Mouse (Mus musculus): Measurements from ENCODE around the gene Eif4e2. TPM values are rescaled to one million over a fixed set of nuclear protein-coding genes. Genes with fewer than 3 reads are reported as not detected.

Gene Eif4e2
- 11.3 and 16.5 TPM in 2 replicates for polyA plus RNA-seq (2012; rRNA removed)

GRCm38 (mm10) chr1:87213735-87214704 lies at the start of gene Eif4e2:
TSS of gene Eif4e2 (plus strand) at chr1:87213914.
- Histone ChIP-seq H3K36me3 (ENCODE audit: control insufficient read depth, insufficient read depth, low read length) (no peaks in the 10 kb centered on the region), H3K27me3 (ENCODE audit: control insufficient read depth, insufficient read depth, low read length) (no peaks in the 10 kb centered on the region), H3K27ac (ENCODE audit: insufficient read depth, low read depth, low read length) (peak within 1 kb of the TSS; percentile 89), H3K4me1 (ENCODE audit: control insufficient read depth, insufficient read depth, insufficient read length, low read length) (peaks cover 12% of the 10 kb centered on the region; the same call in 1 of the 2 replicates), H3K4me3 (ENCODE audit: low read depth, low read length) (peak within 1 kb of the TSS; percentile 77)
- TF ChIP-seq POLR2A (IDR thresholded peaks at IDR 0.05; ENCODE audit: low read depth, low read length) = peak; percentile 93
- TF ChIP-seq CTCF (IDR thresholded peaks at IDR 0.05; ENCODE audit: extremely low read depth, insufficient read length, insufficient replicate concordance, low read depth, low read length) = no peak
- WGBS = 1% methylated on average over 98 of the region's 99 CpGs

- WGBS = 48% methylated on average over 11 of the region's 11 CpGs
- H3K27me3 ChIP-seq (ENCODE audit: control insufficient read depth, insufficient read depth, low read length) = peaks cover 4% of the 10 kb centered on the region; the same call in 1 of the 2 replicates
- no peaks in the 10 kb centered on the region for H3K36me3 ChIP-seq (ENCODE audit: control insufficient read depth, insufficient read depth, low read length)
- no peaks in the 10 kb centered on the region for H3K4me1 ChIP-seq (ENCODE audit: control insufficient read depth, insufficient read depth, insufficient read length, low read length)
- no peak overlapping the region for H3K4me3 ChIP-seq (ENCODE audit: low read depth, low read length)
- TF ChIP-seq CTCF (IDR thresholded peaks at IDR 0.05; ENCODE audit: extremely low read depth, insufficient read length, insufficient replicate concordance, low read depth, low read length) (no peak), POLR2A (IDR thresholded peaks at IDR 0.05; ENCODE audit: low read depth, low read length) (no peak)
- no peak overlapping the region for H3K27ac ChIP-seq (ENCODE audit: insufficient read depth, low read depth, low read length)
These were observed 49.4 kb upstream of the Eif4e2 start for GRCm38 (mm10) chr1:87164164-87164795.

GRCm38 (mm10) chr1:87164796-87165184 lies 48.9 kb upstream of the Eif4e2 start:
- Histone ChIP-seq H3K4me1 (ENCODE audit: control insufficient read depth, insufficient read depth, insufficient read length, low read length) (no peaks in the 10 kb centered on the region), H3K36me3 (ENCODE audit: control insufficient read depth, insufficient read depth, low read length) (no peaks in the 10 kb centered on the region), H3K4me3 (ENCODE audit: low read depth, low read length) (no peak overlapping the region), H3K27me3 (ENCODE audit: control insufficient read depth, insufficient read depth, low read length) (peaks cover 9% of the 10 kb centered on the region), H3K27ac (ENCODE audit: insufficient read depth, low read depth, low read length) (no peak overlapping the region)
- TF ChIP-seq CTCF (IDR thresholded peaks at IDR 0.05; ENCODE audit: extremely low read depth, insufficient read length, insufficient replicate concordance, low read depth, low read length) = no peak
- no peak for TF ChIP-seq POLR2A (IDR thresholded peaks at IDR 0.05; ENCODE audit: low read depth, low read length)
- 57% methylated on average over 9 of the region's 9 CpGs for WGBS

DNA sequence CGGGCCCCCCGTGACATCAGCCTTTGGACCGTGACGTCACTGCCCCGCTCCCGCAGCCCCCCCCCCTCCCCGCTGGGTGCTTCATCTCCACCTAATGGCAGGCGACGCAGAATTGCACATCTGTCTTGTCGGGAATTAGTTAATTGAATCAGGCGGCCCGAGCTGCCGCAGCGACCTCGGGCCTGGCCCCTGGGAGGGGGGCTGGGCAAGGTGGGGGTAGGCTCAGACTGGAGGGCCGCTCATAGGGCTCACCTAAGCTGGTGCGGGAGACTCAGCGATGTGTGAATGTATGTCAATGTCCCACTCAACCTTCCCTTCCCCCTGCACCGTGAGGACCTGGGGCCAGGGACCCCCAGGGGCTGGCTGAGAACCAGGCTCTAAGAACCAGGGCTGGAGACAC lies 43.3 kb upstream of the Eif4e2 start:
- TF ChIP-seq CTCF (IDR thresholded peaks at IDR 0.05; ENCODE audit: extremely low read depth, insufficient read length, insufficient replicate concordance, low read depth, low read length) (no peak), POLR2A (IDR thresholded peaks at IDR 0.05; ENCODE audit: low read depth, low read length) (no peak)
- Histone ChIP-seq H3K27me3 (ENCODE audit: control insufficient read depth, insufficient read depth, low read length) (peaks cover 13% of the 10 kb centered on the region), H3K27ac (ENCODE audit: insufficient read depth, low read depth, low read length) (no peak overlapping the region), H3K4me3 (ENCODE audit: low read depth, low read length) (no peak overlapping the region), H3K4me1 (ENCODE audit: control insufficient read depth, insufficient read depth, insufficient read length, low read length) (no peaks in the 10 kb centered on the region), H3K36me3 (ENCODE audit: control insufficient read depth, insufficient read depth, low read length) (no peaks in the 10 kb centered on the region)
- 14% methylated on average over 19 of the region's 19 CpGs for WGBS

DNA sequence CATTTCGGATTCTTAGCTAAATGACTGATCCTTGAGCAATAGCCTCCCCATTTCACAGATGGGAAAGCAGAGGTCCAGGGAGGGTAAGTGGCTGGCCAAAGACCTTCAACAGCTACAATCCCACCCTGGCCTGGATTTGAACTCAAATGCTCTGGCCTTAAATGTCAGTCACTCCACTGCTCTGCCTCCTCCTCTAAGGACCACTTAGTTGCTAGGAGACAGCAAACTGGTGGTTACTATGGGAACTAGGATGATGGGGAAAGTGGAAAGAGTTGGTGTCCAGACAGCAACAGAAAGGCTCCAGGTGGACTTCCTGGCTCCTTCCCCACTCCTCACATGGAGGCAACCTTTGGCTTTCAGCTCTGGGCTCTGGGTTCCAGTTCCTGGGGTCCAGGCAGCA lies 42.4 kb upstream of the Eif4e2 start:
- Histone ChIP-seq H3K27me3 (ENCODE audit: control insufficient read depth, insufficient read depth, low read length) (peaks cover 13% of the 10 kb centered on the region), H3K4me1 (ENCODE audit: control insufficient read depth, insufficient read depth, insufficient read length, low read length) (no peaks in the 10 kb centered on the region), H3K27ac (ENCODE audit: insufficient read depth, low read depth, low read length) (no peak overlapping the region), H3K36me3 (ENCODE audit: control insufficient read depth, insufficient read depth, low read length) (no peaks in the 10 kb centered on the region), H3K4me3 (ENCODE audit: low read depth, low read length) (no peak overlapping the region)
- TF ChIP-seq CTCF (IDR thresholded peaks at IDR 0.05; ENCODE audit: extremely low read depth, insufficient read length, insufficient replicate concordance, low read depth, low read length) (no peak), POLR2A (IDR thresholded peaks at IDR 0.05; ENCODE audit: low read depth, low read length) (no peak)
- WGBS = 78% methylated on average over 1 of the region's 1 CpGs

DNA sequence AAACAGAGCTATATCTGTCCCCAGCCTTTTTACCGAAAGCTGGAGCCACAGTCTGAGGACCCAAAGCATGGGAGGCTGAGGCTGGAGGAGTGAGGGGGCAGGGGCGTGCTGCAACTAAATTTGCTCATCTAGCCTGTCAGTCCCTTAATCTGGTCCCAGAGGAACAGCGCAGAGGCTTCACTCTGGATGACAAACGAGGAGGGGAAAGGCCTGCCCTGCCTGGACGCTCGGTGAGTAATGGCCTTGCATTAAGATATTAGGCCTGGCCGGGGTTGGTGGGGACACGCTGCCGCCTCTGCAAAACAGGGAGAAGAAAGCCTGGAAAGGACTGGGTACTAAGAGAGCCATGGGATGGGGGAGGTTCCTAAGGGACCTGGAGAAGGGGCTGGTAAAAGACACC lies 41.4 kb upstream of the Eif4e2 start:
- no peak overlapping the region for H3K27ac ChIP-seq (ENCODE audit: insufficient read depth, low read depth, low read length)
- WGBS = 80% methylated on average over 9 of the region's 9 CpGs
- no peak overlapping the region for H3K4me3 ChIP-seq (ENCODE audit: low read depth, low read length)
- TF ChIP-seq POLR2A (IDR thresholded peaks at IDR 0.05; ENCODE audit: low read depth, low read length) (no peak), CTCF (IDR thresholded peaks at IDR 0.05; ENCODE audit: extremely low read depth, insufficient read length, insufficient replicate concordance, low read depth, low read length) (no peak)
- H3K36me3 ChIP-seq (ENCODE audit: control insufficient read depth, insufficient read depth, low read length) = no peaks in the 10 kb centered on the region
- no peaks in the 10 kb centered on the region for H3K4me1 ChIP-seq (ENCODE audit: control insufficient read depth, insufficient read depth, insufficient read length, low read length)
- H3K27me3 ChIP-seq (ENCODE audit: control insufficient read depth, insufficient read depth, low read length) = peaks cover 13% of the 10 kb centered on the region; the same call in 1 of the 2 replicates
